Mouse (Mus musculus) myocyte (in vitro differentiated cells): ENCODE data around the gene Nat8f6. TPM values are rescaled to one million over a fixed set of nuclear protein-coding genes. Genes with fewer than 3 reads are reported as not detected.

ENCODE experiments used
- H3K27me3 ChIP-seq: one replicate; pipeline ENCODE4 v1.6.1; 2011; ENCODE audit not compliant: control insufficient read depth, insufficient read depth, insufficient read length
- H3K36me3 ChIP-seq: one replicate; pipeline ENCODE4 v1.6.1; 2011; ENCODE audit not compliant: control insufficient read depth, insufficient read depth
- H3K4me2 ChIP-seq: one replicate; pipeline ENCODE4 v1.6.1; 2011; ENCODE audit warnings: low read depth, control low read depth
- H3K4me3 ChIP-seq: one replicate; pipeline ENCODE4 v1.5.1; 2011; ENCODE audit warnings: mild to moderate bottlenecking, control low read depth, moderate library complexity
- H3K79me2 ChIP-seq: one replicate; pipeline ENCODE4 v1.6.1; 2011; ENCODE audit not compliant: control insufficient read depth, insufficient read depth
- H3ac ChIP-seq: one replicate; pipeline ENCODE4 v1.6.1; 2011; ENCODE audit not compliant: control insufficient read depth, insufficient read length
- CEBPB ChIP-seq: IDR thresholded peaks from 2 replicates; pipeline ENCODE4 v1.6.1; 2011; ENCODE audit warnings: mild to moderate bottlenecking, moderate library complexity; ENCODE audit not compliant: poor library complexity, insufficient read depth, severe bottlenecking
- E2F4 ChIP-seq: IDR thresholded peaks from one replicate; pipeline ENCODE4 v1.6.1; 2011; ENCODE audit warnings: mild to moderate bottlenecking, control low read depth, moderate library complexity; ENCODE audit not compliant: insufficient read depth
- MAX ChIP-seq: IDR thresholded peaks from one replicate; pipeline ENCODE4 v1.6.1; 2011; ENCODE audit warnings: low read depth, mild to moderate bottlenecking, control low read depth
- MYOD1 ChIP-seq, 3 experiments: IDR thresholded peaks; one replicate each; pipeline ENCODE4 v1.6.1; 2011; ENCODE audit warnings: control low read depth in 2 of 3, low read depth in 2 of 3, mild to moderate bottlenecking in 2 of 3, moderate library complexity in 1 of 3; ENCODE audit not compliant: insufficient read length in 2 of 3, control insufficient read depth in 1 of 3
- MYOG ChIP-seq, 3 experiments: IDR thresholded peaks; one replicate each; pipeline ENCODE4 v1.6.1; 2011; ENCODE audit warnings: control low read depth in 2 of 3, low read depth in 2 of 3, mild to moderate bottlenecking in 2 of 3; ENCODE audit not compliant: insufficient read length in 2 of 3, control insufficient read depth in 1 of 3, insufficient read depth in 1 of 3
- POLR2A ChIP-seq: IDR thresholded peaks from one replicate; pipeline ENCODE4 v1.6.1; 2011; ENCODE audit warnings: low read depth, mild to moderate bottlenecking, control low read depth, moderate library complexity; ENCODE audit not compliant: insufficient read length
- POLR2AphosphoS2 ChIP-seq: IDR thresholded peaks from one replicate; pipeline ENCODE4 v1.6.1; 2011; ENCODE audit warnings: low read depth, control low read depth; ENCODE audit not compliant: insufficient read length
- REST ChIP-seq: IDR thresholded peaks from one replicate; pipeline ENCODE4 v1.6.1; 2011; ENCODE audit warnings: mild to moderate bottlenecking, control low read depth, moderate library complexity; ENCODE audit not compliant: insufficient read depth, insufficient read length
- SRF ChIP-seq: IDR thresholded peaks from one replicate; pipeline ENCODE4 v1.6.1; 2011; ENCODE audit warnings: low read depth; ENCODE audit not compliant: control insufficient read depth, insufficient read length
- TCF12 ChIP-seq: IDR thresholded peaks from one replicate; pipeline ENCODE4 v1.6.1; 2011; ENCODE audit warnings: mild to moderate bottlenecking, control low read depth; ENCODE audit not compliant: poor library complexity, insufficient read depth, severe bottlenecking
- TCF3 ChIP-seq: IDR thresholded peaks from one replicate; pipeline ENCODE4 v1.6.1; 2011; ENCODE audit warnings: low read depth, control low read depth; ENCODE audit not compliant: insufficient read length
- USF1 ChIP-seq: IDR thresholded peaks from one replicate; pipeline ENCODE4 v1.6.1; 2011; ENCODE audit warnings: low read depth, mild to moderate bottlenecking, control low read depth, moderate library complexity
- polyA plus RNA-seq: library from polyadenylated mRNA; unstranded; fragments of >200 nt; fragmentation: generic; extraction: Trizol; gene quantifications from one replicate; pipeline ENCODE4 v1.2.1, GENCODE M21; 2012; ENCODE audit warnings: missing spikeins

Nat8f6 gene
- polyA plus RNA-seq, 1 experiment, result not detected

DNA sequence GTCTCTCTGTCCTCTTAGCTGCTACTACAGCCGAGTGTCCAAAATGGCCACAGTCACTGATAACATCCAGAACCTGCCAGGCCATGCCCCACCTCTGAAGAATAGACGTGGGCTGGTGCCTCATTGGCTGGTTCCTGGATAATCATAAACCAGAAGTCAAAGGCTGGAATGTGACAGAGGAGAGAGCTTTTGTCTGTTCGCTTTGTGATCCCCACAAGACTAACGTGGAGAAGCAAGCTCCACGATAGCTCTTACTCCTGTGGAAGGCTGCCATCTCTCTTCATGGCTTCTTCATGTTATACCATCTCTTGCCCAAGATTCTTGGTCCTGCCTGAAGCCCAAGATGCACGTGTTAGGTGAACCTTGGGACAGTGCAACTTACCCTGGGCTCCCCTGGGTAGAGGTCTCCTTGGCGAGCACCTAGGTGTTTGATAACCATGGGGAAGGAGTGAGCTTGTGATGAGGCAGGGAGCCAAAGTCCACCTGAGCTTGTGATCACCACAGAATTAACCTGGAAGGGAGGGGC lies 11.1 kb upstream of the Nat8f6 start, which contains the start of gene Nat8:
Nat8 (minus strand) TSS at position 287 of the 526 bp plus-strand sequence.
- Histone ChIP-seq H3K4me2 (no peak within 1 kb of the TSS), H3ac (no peak within 1 kb of the TSS), H3K36me3 (no peaks in the 10 kb centered on the region), H3K79me2 (no peaks in the 10 kb centered on the region), H3K4me3 (no peak within 1 kb of the TSS), H3K27me3 (no peaks in the 10 kb centered on the region)
- TF ChIP-seq REST (no peak), MAX (no peak)

DNA sequence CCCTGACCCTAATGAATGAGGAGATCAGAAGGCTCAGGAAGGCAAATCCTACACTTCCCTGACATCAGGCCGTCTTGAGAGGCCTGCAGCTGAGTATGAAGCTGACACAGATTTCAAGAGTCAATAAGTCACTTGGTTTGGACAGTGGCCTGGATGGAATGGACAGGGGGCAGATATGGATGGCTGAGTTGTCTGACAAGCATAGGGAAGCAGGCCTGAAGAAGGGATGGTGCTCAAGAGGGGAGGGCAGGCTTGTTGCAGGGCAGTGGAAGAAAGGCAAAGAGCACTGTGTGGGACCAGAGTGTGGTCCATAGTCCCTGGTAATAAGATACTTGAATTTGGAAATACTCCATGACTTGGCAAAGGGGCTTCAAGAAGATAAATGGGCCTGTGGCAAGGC lies 8.7 kb upstream of the Nat8f6 start:
- Histone ChIP-seq H3K4me3 (no peak overlapping the region), H3K36me3 (no peaks in the 10 kb centered on the region), H3K4me2 (no peak overlapping the region), H3ac (no peak overlapping the region), H3K79me2 (no peaks in the 10 kb centered on the region), H3K27me3 (no peaks in the 10 kb centered on the region)
- TF ChIP-seq MYOG (IDR thresholded peaks at IDR 0.05; ENCODE audit: control insufficient read depth in 1 of 3, insufficient read depth in 1 of 3, insufficient read length in 2 of 3, low read depth in 2 of 3) (no peak), TCF12 (no peak), REST (no peak), E2F4 (no peak), POLR2A (no peak), TCF3 (no peak), MAX (no peak), SRF (no peak), CEBPB (no peak), POLR2AphosphoS2 (no peak), USF1 (no peak), MYOD1 (IDR thresholded peaks at IDR 0.05; ENCODE audit: control insufficient read depth in 1 of 3, insufficient read length in 2 of 3, low read depth in 2 of 3) (no peak)

DNA sequence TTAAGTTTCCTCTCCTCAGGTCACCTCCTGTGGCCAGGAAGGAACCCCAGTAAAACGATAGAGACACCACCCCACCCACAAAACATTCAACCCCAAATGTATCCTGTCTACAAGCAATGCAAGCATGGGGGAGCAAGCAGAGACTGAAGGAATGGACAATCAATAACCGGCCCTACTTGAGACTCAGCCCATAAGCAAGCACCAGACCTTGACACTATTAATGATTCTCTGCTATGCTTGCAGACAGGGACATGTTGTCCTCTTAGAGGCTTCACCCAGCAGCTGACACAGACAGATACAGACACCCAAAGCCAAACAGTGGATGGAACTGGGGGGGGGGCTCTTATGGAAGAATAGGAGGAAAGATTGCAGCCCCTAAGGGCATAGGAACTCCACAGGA lies 5.1 kb upstream of the Nat8f6 start:
- no peaks in the 10 kb centered on the region for H3K36me3 ChIP-seq
- no peak overlapping the region for H3K4me2 ChIP-seq
- no peak overlapping the region for H3K4me3 ChIP-seq
- no peaks in the 10 kb centered on the region for H3K27me3 ChIP-seq
- no peak for TF ChIP-seq POLR2A
- no peak for TF ChIP-seq MYOG (IDR thresholded peaks at IDR 0.05; ENCODE audit: control insufficient read depth in 1 of 3, insufficient read depth in 1 of 3, insufficient read length in 2 of 3, low read depth in 2 of 3)
- no peak for TF ChIP-seq USF1
- TF ChIP-seq TCF3, result no peak
- no peak for TF ChIP-seq POLR2AphosphoS2
- TF ChIP-seq REST, result no peak
- no peak for TF ChIP-seq TCF12
- no peak for TF ChIP-seq MYOD1 (IDR thresholded peaks at IDR 0.05; ENCODE audit: control insufficient read depth in 1 of 3, insufficient read length in 2 of 3, low read depth in 2 of 3)
- no peak for TF ChIP-seq CEBPB
- TF ChIP-seq E2F4, result no peak
- TF ChIP-seq MAX, result no peak
- H3ac ChIP-seq, result no peak overlapping the region
- no peaks in the 10 kb centered on the region for H3K79me2 ChIP-seq

DNA sequence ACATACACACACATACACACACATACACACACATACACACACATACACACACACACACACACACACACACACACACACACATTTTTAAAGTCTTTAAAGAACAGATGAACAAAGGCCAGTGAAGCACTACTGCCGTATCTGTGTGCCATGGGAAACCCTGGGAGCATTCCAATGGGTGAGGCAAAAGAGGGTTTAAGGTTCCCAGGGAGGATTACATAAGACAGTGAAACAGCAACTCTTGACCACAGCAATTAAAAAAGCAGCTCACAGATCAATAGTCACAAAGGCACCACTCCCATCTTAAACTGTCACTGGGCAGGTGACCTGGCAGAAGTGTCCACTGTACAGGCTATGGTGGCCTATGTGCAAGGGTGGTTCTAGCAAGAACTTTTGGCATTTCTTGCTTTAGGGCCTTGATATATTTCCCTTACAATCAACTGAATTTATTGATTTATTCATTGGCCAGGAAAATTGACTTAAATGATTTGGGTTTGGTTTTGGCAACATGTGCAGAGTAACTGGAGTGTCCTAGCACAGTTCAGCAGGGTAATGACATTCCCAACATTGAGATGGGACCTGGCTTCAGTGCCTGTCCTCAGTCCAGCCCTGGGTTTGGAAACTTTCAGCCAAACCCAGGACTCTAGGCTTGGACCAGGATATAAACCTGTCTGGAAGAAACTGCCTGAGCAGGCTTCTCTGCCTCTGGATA lies 2.8 kb upstream of the Nat8f6 start:
- no peak overlapping the region for H3K4me2 ChIP-seq
- no peaks in the 10 kb centered on the region for H3K27me3 ChIP-seq
- TF ChIP-seq TCF3, result no peak
- no peak for TF ChIP-seq SRF
- no peak for TF ChIP-seq MAX
- no peak for TF ChIP-seq REST
- no peak for TF ChIP-seq POLR2A
- TF ChIP-seq E2F4, result no peak
- TF ChIP-seq POLR2AphosphoS2, result no peak
- no peak for TF ChIP-seq MYOD1 (IDR thresholded peaks at IDR 0.05; ENCODE audit: control insufficient read depth in 1 of 3, insufficient read length in 2 of 3, low read depth in 2 of 3)
- TF ChIP-seq CEBPB, result no peak
- TF ChIP-seq USF1, result no peak
- no peak for TF ChIP-seq TCF12
- H3ac ChIP-seq, result no peak overlapping the region
- H3K4me3 ChIP-seq, result no peak overlapping the region
- no peaks in the 10 kb centered on the region for H3K79me2 ChIP-seq
- no peaks in the 10 kb centered on the region for H3K36me3 ChIP-seq

DNA sequence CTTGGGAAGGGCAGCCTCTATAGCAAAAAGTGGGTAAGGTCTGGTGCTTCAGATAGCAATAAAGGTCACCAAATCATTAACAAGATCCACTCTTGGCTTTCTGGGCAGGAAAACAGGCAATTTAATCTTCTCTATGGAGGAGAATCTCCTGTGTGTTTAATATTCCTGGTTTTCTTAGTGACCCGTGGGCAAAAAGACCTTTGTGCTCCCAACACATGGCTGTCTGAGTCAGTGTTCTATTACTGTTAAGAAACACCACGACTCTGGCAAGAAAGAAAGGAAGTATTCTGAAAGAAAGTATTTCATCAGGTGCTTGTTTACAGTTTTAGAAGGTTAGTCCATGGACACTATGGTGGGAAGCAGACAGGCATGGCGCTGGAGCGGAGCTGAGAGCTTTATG lies 1.5 kb upstream of the Nat8f6 start:
- H3K36me3 ChIP-seq, result no peaks in the 10 kb centered on the region
- no peaks in the 10 kb centered on the region for H3K79me2 ChIP-seq
- no peak overlapping the region for H3ac ChIP-seq
- TF ChIP-seq SRF (no peak), CEBPB (no peak), E2F4 (no peak), MAX (no peak), POLR2AphosphoS2 (no peak), TCF12 (no peak), TCF3 (no peak), USF1 (no peak), REST (no peak), POLR2A (no peak), MYOG (IDR thresholded peaks at IDR 0.05; ENCODE audit: control insufficient read depth in 1 of 3, insufficient read depth in 1 of 3, insufficient read length in 2 of 3, low read depth in 2 of 3) (no peak), MYOD1 (IDR thresholded peaks at IDR 0.05; ENCODE audit: control insufficient read depth in 1 of 3, insufficient read length in 2 of 3, low read depth in 2 of 3) (no peak)
- H3K4me3 ChIP-seq, result no peak overlapping the region
- no peak overlapping the region for H3K4me2 ChIP-seq
- H3K27me3 ChIP-seq, result no peaks in the 10 kb centered on the region
